Mouse (Mus musculus) intestine, embryonic 14.5 days (tissue): ENCODE data around the gene Mepce. TPM values are rescaled to one million over a fixed set of nuclear protein-coding genes. Genes with fewer than 3 reads are reported as not detected.

ENCODE experiments used
- ATAC-seq: fragments of 200-750 bp; cut with Nextera tagmentation; replicated peaks from 2 replicates; pipeline ENCODE4 v1.8.0; 2017; ENCODE audit warnings: low read depth, moderate number of reproducible peaks, moderate TSS enrichment, moderate library complexity; ENCODE audit not compliant: low FRiP score, low TSS enrichment
- DNase-seq: peaks from one replicate; pipeline ENCODE4 v3.0.0-alpha.2; 2018; ENCODE audit warnings: low spot score
- H3K27ac ChIP-seq: fragments of 300-500 bp; sonication (generic); 2 replicates; pipeline ENCODE4 v1.5.1; 2014; ENCODE audit warnings: low read depth, mild to moderate bottlenecking, control low read depth
- H3K27me3 ChIP-seq: fragments of 300-500 bp; sonication (generic); replicated peaks from 2 replicates; pipeline ENCODE4 v1.6.1; 2014; ENCODE audit warnings: low read length, control low read depth; ENCODE audit not compliant: control insufficient read depth, insufficient read depth
- H3K36me3 ChIP-seq: fragments of 300-500 bp; sonication (generic); 2 replicates; pipeline ENCODE4 v1.6.1; 2014; ENCODE audit warnings: low read length, control low read depth; ENCODE audit not compliant: control insufficient read depth, insufficient read depth
- H3K4me1 ChIP-seq: fragments of 300-500 bp; sonication (generic); replicated peaks from 2 replicates; pipeline ENCODE4 v1.6.1; 2014; ENCODE audit warnings: low read length, control low read depth, mixed read lengths; ENCODE audit not compliant: control insufficient read depth, insufficient read depth
- H3K4me2 ChIP-seq: fragments of 300-500 bp; sonication (generic); 2 replicates; pipeline ENCODE4 v1.6.1; 2014; ENCODE audit warnings: low read length
- H3K4me3 ChIP-seq: fragments of 300-500 bp; sonication (generic); 2 replicates; pipeline ENCODE4 v1.5.1; 2014; ENCODE audit warnings: low read depth, low read length, control low read depth, mixed read lengths
- H3K9ac ChIP-seq: fragments of 300-500 bp; sonication (generic); 2 replicates; pipeline ENCODE4 v1.6.1; 2014; ENCODE audit warnings: mild to moderate bottlenecking, low read length
- H3K9me3 ChIP-seq: fragments of 300-500 bp; sonication (generic); 2 replicates; pipeline ENCODE4 v1.6.1; 2016; ENCODE audit warnings: low read length, control low read depth; ENCODE audit not compliant: control insufficient read depth
- WGBS: fragments of 180-500 bp; shearing (Covaris S2); extraction: QIAGEN DNeasy Blood & Tissue Kit; methylation state at CpG from one replicate; pipeline ENCODE4 v1.1.7; 2014; 5-methylcytosine and 5-hydroxymethylcytosine counted together
- polyA plus RNA-seq: library from polyadenylated mRNA; unstranded; fragments of >200 nt; fragmentation: Nextera tagmentation; extraction: Ambion mirVana; gene quantifications from 2 replicates; pipeline ENCODE4 v1.2.1, GENCODE M21; 2014

Gene Mepce
- polyA plus RNA-seq, 1 experiment from 2014 or later: 12.1 TPM

DNA sequence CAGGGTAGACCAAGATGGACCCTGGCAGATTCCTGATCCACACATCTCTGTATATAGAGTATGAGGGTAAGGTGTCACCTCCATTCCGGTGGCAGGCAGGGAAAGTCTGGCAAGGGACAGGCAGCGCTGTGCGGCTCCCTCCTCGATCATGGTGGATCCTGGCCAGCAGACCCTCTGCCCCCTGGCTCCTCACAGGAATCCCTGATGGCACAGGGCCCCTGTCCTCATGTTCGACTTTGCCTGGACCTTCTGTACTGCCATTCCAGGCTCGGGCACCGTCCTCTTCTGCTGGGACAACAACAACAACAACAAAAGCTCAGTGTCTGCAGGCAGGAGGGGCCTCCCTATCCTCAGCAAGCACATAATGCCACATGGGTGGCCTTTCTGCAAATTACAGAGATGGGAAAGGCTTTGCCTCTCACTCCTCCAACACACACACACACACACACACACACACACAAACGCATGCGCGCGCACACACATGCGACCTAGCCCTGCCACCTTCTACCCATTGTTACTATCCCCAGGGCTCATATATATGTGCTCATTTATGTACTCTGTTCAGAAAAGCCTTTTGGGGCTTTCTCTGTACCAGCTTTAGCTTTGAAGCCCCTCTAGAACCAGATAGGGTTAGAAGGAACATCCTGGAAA is 53.7 kb downstream of the Mepce start:
- no peak overlapping the region for H3K9ac ChIP-seq
- ATAC-seq (no peak), DNase-seq (no peak)
- H3K4me3 ChIP-seq: no peak overlapping the region
- H3K27me3 ChIP-seq: no peaks in the 10 kb centered on the region
- H3K4me1 ChIP-seq: peaks cover 11% of the 10 kb centered on the region; the same call in 1 of the 2 replicates
- H3K4me2 ChIP-seq: no peak overlapping the region
- peaks cover 28% of the 10 kb centered on the region; the same call in 1 of the 2 replicates for H3K36me3 ChIP-seq
- H3K27ac ChIP-seq: no peak overlapping the region
- 83% methylated on average over 12 of the region's 12 CpGs for WGBS
- H3K9me3 ChIP-seq: no peaks in the 10 kb centered on the region

Other genes with a start within 250 kb of the Mepce start
- gene Actl6b, start 234.1 kb downstream of the Mepce start, polyA plus RNA-seq: 3.5 and 6.7 TPM in 2 replicates
- 0.34 and 0.38 TPM in 2 replicates for gene Tfr2, start 217.8 kb downstream of the Mepce start, polyA plus RNA-seq
- 29.0 and 29.4 TPM in 2 replicates for gene Mospd3, start 186.6 kb downstream of the Mepce start, polyA plus RNA-seq
- 112 and 126 TPM in 2 replicates for gene Pcolce, start 173.9 kb downstream of the Mepce start, polyA plus RNA-seq
- gene Fbxo24, start 158.7 kb downstream of the Mepce start, polyA plus RNA-seq: 0.11 and 0.28 TPM in 2 replicates
- gene Lrch4, start 158.5 kb downstream of the Mepce start, polyA plus RNA-seq: 31.2 and 35.3 TPM in 2 replicates
- gene Gm20605, start 158.5 kb downstream of the Mepce start, polyA plus RNA-seq: 9.2 and 10.1 TPM in 2 replicates
- gene Sap25, start 146.3 kb downstream of the Mepce start, polyA plus RNA-seq: 6.9 and 10.2 TPM in 2 replicates
- gene Irs3, start 141.9 kb downstream of the Mepce start, polyA plus RNA-seq: 0.08 TPM in 1 of 2 replicates, not detected in the other
- 16.0 and 16.4 TPM in 2 replicates for gene Agfg2, start 102.9 kb downstream of the Mepce start, polyA plus RNA-seq
- gene Nyap1, start 46.0 kb downstream of the Mepce start, polyA plus RNA-seq: 1.5 and 1.9 TPM in 2 replicates
- gene Tsc22d4, start 41.9 kb downstream of the Mepce start, polyA plus RNA-seq: 121 and 125 TPM in 2 replicates
- gene Ppp1r35, start 8.8 kb downstream of the Mepce start, polyA plus RNA-seq: 25.5 and 35.4 TPM in 2 replicates
- gene Zcwpw1, start 143 bp upstream of the Mepce start, polyA plus RNA-seq: 14.4 and 17.9 TPM in 2 replicates
- 2.5 and 3.0 TPM in 2 replicates for gene Pilra, start 48.6 kb upstream of the Mepce start, polyA plus RNA-seq
- gene Pilrb1, start 70.5 kb upstream of the Mepce start, polyA plus RNA-seq: 0.66 and 1.4 TPM in 2 replicates
- 0.55 and 0.63 TPM in 2 replicates for gene Pilrb2, start 84.2 kb upstream of the Mepce start, polyA plus RNA-seq
- 13.2 and 13.6 TPM in 2 replicates for gene Cyp3a13, start 134.0 kb upstream of the Mepce start, polyA plus RNA-seq
- gene Gjc3, start 175.4 kb upstream of the Mepce start, polyA plus RNA-seq: 0.19 and 0.38 TPM in 2 replicates
- not detected in 2 replicates for gene Azgp1, start 193.9 kb upstream of the Mepce start, polyA plus RNA-seq
- not detected in 2 replicates for gene Smok3a, start 233.6 kb upstream of the Mepce start, polyA plus RNA-seq
- gene Smok3b, start 233.8 kb upstream of the Mepce start, polyA plus RNA-seq: not detected in 2 replicates